Mouse (Mus musculus) megakaryocyte, adult 5-6 weeks (primary cell): ENCODE measurements around the gene Scarf1. TPM values are rescaled to one million over a fixed set of nuclear protein-coding genes. Genes with fewer than 3 reads are reported as not detected.

Source experiments
- ATAC-seq: 2 replicates; pipeline ENCODE4 v1.8.0; 2016; ENCODE audit warnings: mild to moderate bottlenecking, inconsistent platforms; ENCODE audit not compliant: poor library complexity, severe bottlenecking
- total RNA-seq, 2 experiments: library from RNA; stranded (forward) in 1 of 2; stranded (reverse) in 1 of 2; fragments of 153-499, 151-499 nt in 1 of 2; fragments of 221-1000, 200-1000 nt in 1 of 2; gene quantifications; 2 replicates each; pipeline versions ENCODE4 v1.2.3 to v1.2.4; 2015 to 2017

Scarf1 gene
- total RNA-seq, 2 experiments from 2014 or later, result 0.66 to 1.1 TPM

DNA sequence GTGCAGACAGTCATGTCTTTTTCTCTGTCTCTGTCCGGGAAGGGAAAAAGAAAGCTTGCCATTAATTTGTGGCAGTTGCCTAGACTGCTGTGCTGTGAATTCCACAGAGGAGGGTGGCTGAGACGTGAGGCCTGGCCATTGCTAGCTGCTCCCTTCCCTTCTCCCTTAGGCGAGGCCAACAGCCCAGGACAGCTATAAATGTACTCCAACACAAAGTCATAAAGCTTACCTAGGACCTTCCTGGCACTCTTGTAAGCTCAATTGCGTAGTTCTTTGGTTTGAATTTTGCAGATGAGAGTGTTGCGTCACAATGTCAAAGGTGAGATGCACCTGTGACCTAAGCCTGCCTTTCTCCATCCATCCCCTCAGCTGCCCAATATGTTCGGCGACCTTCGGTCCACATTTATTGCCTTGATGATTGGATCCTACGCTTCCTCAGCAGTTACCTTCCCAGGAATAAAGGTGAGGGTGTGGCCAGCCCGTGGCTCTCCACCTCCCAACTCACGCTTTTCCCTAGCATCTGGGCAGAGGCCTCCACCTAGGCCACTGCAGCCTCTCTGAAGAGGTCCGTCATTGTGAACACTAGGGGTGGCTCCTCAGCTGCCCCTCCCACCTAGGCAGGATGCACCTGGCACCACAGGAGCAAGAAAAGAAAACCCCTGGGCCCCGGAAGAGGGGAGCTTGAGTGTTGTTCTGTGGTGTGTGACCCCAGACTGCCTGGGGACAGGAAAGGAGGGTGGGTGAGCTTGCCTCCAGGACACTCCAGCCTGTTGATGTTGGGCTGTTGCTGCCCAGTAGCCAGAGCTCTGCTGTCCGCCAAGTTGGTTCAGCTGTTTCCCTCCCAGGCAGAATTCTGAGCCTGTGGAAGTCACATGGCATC is 47.4 kb downstream of the Scarf1 start:
- ATAC-seq, result no peak

- ATAC-seq, result no peak
These were observed 48.1 kb downstream of the Scarf1 start for GRCm38 (mm10) chr11:75561410-75561791.

- no peak for ATAC-seq
These were observed 49.5 kb downstream of the Scarf1 start for GRCm38 (mm10) chr11:75562840-75563239.

DNA sequence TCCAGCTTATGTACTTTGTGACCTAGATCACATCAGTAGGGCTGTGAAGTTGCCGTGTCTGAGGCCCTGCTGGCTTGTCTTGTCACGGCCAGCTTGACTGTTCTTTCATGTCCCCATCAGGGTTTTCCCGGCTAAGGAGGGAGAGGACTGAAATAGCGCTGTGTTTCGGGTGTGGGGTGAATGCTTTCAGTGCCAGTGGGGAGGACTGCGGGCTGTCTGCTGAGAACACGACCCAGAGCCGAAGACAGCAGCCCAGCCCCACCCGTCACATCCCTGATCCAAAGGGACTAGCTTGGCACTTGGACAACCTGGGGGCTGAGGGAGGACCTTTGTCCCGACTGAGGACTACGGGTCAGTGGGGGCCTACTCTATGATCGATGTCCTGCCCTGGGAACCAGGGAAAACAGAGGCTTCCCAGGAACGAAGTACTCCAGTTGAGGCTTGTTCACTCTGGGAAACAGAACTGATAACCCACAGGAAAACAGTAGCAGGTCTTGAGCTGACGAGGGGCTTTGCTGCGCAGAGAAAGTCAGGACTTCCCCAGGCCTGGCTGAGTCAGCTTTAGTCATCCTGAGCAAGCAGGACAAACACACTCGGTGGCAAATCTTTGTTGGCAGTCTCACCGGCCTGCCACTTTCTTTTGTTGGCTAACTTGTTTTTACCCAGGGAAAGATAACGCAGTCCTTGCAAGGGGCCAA is 50.7 kb downstream of the Scarf1 start:
- no peak for ATAC-seq

GRCm38 (mm10) chr11:75565849-75566248 is 52.5 kb downstream of the Scarf1 start:
- ATAC-seq, result no peak

DNA sequence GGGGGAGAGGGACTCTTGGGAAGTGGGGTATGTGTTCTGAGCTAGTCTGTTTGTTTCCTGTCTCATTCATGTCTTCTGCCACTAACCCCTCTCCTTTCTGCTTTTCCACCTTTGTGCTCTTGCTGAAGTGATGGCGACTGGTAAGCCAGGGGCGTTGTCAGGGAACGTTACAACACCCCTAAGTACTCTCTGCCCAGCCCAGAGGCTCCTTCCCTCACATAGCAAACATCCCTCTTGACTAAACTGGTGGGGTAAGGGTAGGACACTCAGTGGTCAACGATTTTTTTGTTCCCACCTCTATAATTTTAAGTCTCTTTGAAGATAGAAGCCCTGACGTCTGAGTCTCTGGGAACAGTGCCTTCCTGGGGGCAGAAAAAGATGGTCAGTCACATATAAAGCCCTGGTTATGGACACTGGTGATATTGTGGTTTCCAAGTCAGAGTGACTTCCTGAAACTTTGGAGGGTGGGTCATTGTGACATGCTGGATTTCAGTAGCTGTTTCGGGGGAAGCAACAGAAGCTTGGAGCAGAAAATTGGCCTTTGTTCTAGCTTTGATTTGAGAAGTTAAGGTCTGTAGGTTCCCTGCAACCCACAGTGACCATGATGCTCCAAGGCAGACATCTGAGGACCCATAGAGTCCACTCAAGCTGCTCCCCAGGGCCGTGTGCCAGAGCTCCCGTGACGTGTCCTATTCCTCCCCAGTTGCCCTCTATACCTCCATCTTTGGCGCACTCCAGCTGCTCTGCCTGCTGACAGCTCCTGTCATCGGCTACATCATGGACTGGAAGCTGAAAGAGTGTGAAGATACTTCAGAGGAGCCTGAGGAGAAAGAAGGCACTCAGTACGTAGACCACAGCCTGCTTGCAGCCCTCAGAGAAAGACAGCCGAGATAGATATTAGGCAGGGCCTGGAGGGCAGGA is 53.2 kb downstream of the Scarf1 start:
- peak; percentile 45 for ATAC-seq

DNA sequence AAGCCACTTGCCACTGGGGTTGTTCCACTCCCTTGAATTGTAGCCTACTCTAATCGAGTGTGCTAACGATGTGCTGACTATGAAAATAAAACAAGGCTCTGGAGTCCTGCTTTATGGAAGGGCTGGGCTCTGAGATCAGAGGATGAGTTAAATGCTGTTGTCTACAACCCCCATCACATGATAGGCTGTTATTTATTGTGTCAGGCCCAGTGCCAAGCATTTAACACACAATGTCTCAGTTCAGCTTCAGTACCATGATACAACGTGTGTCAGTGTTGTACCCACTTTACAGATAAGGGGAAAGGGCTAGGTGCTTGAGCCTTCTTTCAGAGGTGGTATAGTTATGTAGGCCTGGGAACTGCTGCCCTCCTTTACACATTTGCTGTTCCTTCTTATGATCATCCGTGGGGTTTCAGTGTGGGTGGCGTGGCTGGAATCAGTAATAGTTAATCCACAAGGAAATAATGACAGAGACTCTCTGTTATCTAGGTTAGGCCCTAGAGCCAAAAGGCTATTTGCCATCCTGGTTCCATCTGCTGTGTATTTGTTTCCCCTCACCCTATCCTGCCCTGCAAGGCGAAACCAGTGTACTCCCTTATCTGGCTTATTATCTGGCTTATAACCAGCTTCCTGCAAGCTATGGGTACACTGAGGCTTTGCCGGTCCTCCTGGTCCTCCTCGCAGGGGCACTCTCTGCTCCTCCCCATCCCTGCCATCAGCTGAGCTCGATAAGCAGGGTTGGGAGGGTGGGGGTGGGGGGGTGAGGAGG is 54.2 kb downstream of the Scarf1 start:
- no peak for ATAC-seq

DNA sequence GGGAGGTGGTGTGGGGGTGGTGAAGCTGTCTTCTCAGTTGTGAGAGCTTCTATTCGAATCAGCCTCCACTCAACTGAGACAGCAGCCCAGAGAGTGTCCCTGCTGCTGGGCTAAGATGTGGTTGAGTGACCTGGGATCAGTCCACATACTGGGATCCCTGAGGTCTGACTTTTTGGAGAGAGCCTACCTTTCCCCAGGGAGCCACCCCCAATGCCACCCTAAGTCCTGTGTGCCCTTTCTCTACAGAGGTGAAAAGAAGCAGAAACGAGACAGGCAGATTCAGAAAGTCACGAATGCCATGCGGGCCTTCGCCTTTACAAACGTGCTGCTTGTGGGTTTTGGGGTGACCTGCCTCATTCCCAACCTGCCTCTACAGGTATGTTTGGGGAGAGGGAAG is 54.8 kb downstream of the Scarf1 start:
- no peak for ATAC-seq

- no peak for ATAC-seq
These were observed 55.6 kb downstream of the Scarf1 start for GRCm38 (mm10) chr11:75568962-75569361.

DNA sequence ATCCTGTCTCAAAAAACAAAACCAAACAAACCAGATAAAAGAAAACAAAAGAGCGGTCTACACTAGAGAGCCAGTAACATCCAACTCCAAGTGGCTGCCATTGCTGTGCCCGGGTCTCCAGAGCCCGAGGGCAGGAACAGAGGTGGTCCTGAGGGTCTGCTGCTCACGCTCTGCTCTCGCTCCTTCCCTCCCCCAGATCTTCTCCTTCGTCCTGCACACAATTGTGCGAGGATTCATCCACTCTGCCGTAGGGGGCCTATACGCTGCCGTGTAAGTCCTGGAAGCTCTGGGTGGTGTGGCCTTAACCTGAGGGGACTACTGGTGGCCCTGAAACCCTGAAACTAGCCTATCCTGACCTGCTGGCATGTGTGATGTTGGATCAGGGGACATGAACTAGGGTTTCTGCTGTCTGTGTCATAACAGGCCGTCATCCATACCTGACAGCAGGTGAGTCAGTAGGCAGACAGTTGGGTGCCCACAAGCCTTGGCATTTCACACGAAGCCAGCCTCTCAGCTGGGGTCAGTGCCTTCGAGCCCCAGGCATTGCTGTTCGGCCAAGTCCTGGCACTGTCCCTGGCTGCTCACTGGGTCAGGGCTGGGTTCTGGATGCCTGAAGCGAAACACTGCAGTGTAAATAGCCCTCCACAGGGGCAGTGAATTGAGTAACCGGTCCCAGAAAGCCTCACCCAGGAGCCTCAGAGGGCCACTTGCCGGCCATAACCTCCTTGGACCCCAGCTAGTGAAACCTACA is 57.2 kb downstream of the Scarf1 start:
- ATAC-seq, result peak; percentile 8

DNA sequence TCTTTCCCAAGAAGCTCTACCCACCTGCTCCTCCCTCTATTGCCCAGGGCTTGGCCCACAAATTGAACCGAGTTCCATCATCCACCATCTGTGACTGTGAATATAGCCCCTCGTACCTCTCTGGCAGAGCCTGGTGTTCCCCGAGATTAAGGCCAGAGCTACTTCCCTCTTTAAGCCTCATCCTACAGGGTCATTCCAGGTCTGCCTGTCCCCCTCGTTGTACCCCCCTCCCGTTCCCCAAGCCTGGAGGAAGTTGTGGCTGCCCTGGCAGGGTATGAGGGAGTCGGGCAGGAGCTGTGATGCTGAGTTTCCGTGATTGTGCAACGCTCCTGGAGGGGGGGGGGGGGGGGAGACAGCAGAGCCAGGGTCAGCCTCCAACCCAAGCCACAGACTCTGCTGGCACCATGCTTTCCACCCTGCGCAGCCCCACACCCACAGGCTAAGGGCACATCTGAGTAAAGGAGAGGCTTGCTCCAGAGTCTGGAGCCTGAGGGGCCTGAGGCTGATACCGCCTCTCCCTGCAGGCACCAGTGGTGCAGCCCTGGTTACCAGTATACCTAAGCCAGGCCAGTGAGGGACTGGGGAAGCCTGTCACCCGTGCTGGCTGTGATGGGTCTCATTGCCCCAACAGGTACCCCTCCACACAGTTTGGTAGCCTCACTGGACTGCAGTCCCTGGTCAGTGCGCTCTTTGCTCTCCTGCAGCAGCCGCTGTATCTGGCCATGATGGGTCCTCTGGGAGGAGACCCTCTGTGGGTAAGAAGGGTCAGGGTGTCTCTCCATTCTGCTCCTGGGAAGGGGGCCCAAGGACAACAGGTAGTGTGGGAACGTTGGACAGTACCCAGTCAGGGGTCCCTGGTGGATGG is 58.0 kb downstream of the Scarf1 start:
- peak; percentile 72 for ATAC-seq

GRCm38 (mm10) chr11:75572301-75572791 is 59.0 kb downstream of the Scarf1 start:
- no peak for ATAC-seq

- peak; percentile 63 for ATAC-seq
These were observed 59.7 kb downstream of the Scarf1 start for GRCm38 (mm10) chr11:75572854-75573650.

DNA sequence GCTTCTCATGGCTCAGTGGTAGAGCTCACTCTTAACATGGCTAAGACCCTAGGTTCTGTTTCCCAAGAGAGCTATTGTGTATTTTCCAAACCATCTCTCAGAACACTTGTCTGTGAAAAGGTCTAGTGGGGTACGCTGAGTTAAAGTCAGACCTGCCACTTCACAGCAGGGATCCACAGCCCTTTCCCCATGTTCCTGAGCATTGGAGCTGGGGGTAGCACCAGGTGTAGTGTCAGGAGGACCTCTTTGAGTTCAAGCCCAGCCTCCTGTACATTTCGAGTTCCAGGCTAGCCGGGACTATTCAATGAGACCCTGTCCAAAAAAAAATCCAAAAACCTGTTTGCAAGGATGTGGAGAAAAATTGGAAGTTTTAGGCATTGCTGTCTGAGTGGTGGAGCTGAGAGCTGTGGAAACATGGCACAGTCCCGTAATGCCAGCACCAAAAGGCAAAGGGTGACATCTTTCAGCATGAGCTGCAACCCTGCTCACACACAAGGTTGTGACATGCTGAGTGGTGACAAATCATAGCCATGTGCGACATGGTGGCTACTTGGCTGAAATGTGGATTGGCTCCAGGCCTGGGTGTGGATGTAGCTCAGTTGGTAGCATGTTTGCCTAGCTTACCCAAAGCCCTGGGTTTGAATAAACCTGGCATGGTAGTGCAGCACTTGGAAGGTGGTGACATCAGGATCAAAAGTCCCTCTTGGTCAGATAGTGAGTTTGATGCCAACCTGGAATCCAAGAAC is 61.2 kb downstream of the Scarf1 start:
- no peak for ATAC-seq

- no peak for ATAC-seq
These were observed 62.3 kb downstream of the Scarf1 start for GRCm38 (mm10) chr11:75575560-75576123.
